Mouse (Mus musculus): ENCODE data around the gene Ldhc.

GRCm38 (mm10) chr7:46877255-46877654 is 16.3 kb downstream of the Ldhc start:
- no peak for TF ChIP-seq CTCF (IDR thresholded peaks at IDR 0.05; ENCODE audit: low read depth)
- TF ChIP-seq EP300 (IDR thresholded peaks at IDR 0.05; ENCODE audit: low read depth), result no peak
